Mouse (Mus musculus): ENCODE measurements around the gene C8g. TPM values are rescaled to one million over a fixed set of nuclear protein-coding genes. Genes with fewer than 3 reads are reported as not detected.

The C8g gene
- total and polyA plus RNA-seq, 3 experiments, result 1.3 to 4.1 (median 1.6) TPM

- peaks cover 11% of the 10 kb centered on the region for H3K79me2 ChIP-seq (replicated peaks; ENCODE audit: control insufficient read depth, insufficient read depth, low read length)
- H3K27ac ChIP-seq, result peak overlapping the region; percentile 96
- H3K4me1 ChIP-seq (ENCODE audit: control insufficient read depth, insufficient read depth, low read length), result peaks cover 10% of the 10 kb centered on the region
- peak overlapping the region; percentile 73 for H3K4me3 ChIP-seq
- no peak for DNase-seq
- peak overlapping the region; percentile 98 for H3K9ac ChIP-seq (ENCODE audit: low read depth, low read length)
- intact Hi-C loops (cut with DNase I), result loop anchor here (5.0 kb wide), 1 partner anchor 44 kb away; the partner anchor contains the start of genes C8g and Fbxw5
- no peaks in the 10 kb centered on the region for H3K36me3 ChIP-seq (ENCODE audit: control insufficient read depth, insufficient read depth, low read length)
- no peak for TF ChIP-seq POLR2A (IDR thresholded peaks at IDR 0.05; ENCODE audit: insufficient read depth, low read depth, low read length)
- no peak for TF ChIP-seq EP300 (IDR thresholded peaks at IDR 0.05; ENCODE audit: insufficient read depth, low read depth, low read length)
- TF ChIP-seq CTCF (IDR thresholded peaks at IDR 0.05), result 0 out of 2 replicates have a peak, but pooled peaks have one; percentile 2
- 4% methylated on average over 43 of the region's 43 CpGs for WGBS
- H3K27me3 ChIP-seq (ENCODE audit: control insufficient read depth, insufficient read depth, low read length), result no peaks in the 10 kb centered on the region
Observed at GRCm38 (mm10) chr2:25545996-25546810, 44.7 kb upstream of the C8g start.

- WGBS, result 87% methylated on average over 10 of the region's 10 CpGs
- intact Hi-C loops (cut with DNase I), result no loop called here
- Histone ChIP-seq H3K9ac (ENCODE audit: low read depth, low read length) (no peak overlapping the region), H3K4me3 (no peak overlapping the region), H3K4me1 (ENCODE audit: control insufficient read depth, insufficient read depth, low read length) (peaks cover 7% of the 10 kb centered on the region), H3K27me3 (ENCODE audit: control insufficient read depth, insufficient read depth, low read length) (no peaks in the 10 kb centered on the region), H3K27ac (no peak overlapping the region), H3K36me3 (ENCODE audit: control insufficient read depth, insufficient read depth, low read length) (peaks cover 2% of the 10 kb centered on the region), H3K79me2 (replicated peaks; ENCODE audit: control insufficient read depth, insufficient read depth, low read length) (peaks cover 11% of the 10 kb centered on the region)
- DNase-seq, result no peak
- TF ChIP-seq CTCF (IDR thresholded peaks at IDR 0.05), result no peak
Observed at GRCm38 (mm10) chr2:25541644-25542367, 40.3 kb upstream of the C8g start.

GRCm38 (mm10) chr2:25540541-25540948 is 39.0 kb upstream of the C8g start:
- peaks cover 5% of the 10 kb centered on the region for H3K79me2 ChIP-seq (replicated peaks; ENCODE audit: control insufficient read depth, insufficient read depth, low read length)
- TF ChIP-seq CTCF (IDR thresholded peaks at IDR 0.05) (no peak), EP300 (IDR thresholded peaks at IDR 0.05; ENCODE audit: insufficient read depth, low read depth, low read length) (no peak), POLR2A (IDR thresholded peaks at IDR 0.05; ENCODE audit: insufficient read depth, low read depth, low read length) (no peak)
- H3K27ac ChIP-seq, result no peak overlapping the region
- 58% methylated on average over 4 of the region's 4 CpGs for WGBS
- peaks cover 9% of the 10 kb centered on the region for H3K36me3 ChIP-seq (ENCODE audit: control insufficient read depth, insufficient read depth, low read length)
- no peak overlapping the region for H3K4me3 ChIP-seq
- peak in 1 of 2 experiments; percentile 40 for DNase-seq
- intact Hi-C loops (cut with DNase I), result no loop called here
- H3K27me3 ChIP-seq (ENCODE audit: control insufficient read depth, insufficient read depth, low read length), result no peaks in the 10 kb centered on the region
- H3K4me1 ChIP-seq (ENCODE audit: control insufficient read depth, insufficient read depth, low read length), result peaks cover 4% of the 10 kb centered on the region
- H3K9ac ChIP-seq (ENCODE audit: low read depth, low read length), result no peak overlapping the region

DNA sequence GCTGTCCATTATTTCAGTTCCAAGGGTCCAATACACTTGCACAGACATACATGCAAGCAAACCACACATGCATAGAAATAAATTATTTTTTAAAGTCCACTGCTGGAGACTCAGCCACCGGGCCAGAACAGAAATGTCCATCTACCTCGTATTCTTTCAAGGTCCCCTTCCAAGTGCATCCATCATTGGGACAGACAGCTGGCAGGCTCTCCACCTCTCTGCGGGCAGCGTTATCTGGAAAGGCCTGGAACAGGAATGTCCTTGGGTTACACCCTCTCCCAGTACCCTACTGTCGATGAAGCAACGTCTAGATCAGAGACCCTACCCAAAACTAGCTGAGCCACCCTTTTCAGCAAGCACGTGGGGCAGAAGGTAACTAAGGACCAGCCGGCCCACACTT is 35.0 kb upstream of the C8g start:
- WGBS, result 58% methylated on average over 8 of the region's 8 CpGs
- H3K36me3 ChIP-seq (ENCODE audit: control insufficient read depth, insufficient read depth, low read length), result peaks cover 17% of the 10 kb centered on the region
- H3K4me1 ChIP-seq (ENCODE audit: control insufficient read depth, insufficient read depth, low read length), result peaks cover 11% of the 10 kb centered on the region
- no peak overlapping the region for H3K9ac ChIP-seq (ENCODE audit: low read depth, low read length)
- DNase-seq, result peak in 1 of 2 experiments; percentile 48
- intact Hi-C loops (cut with DNase I), result no loop called here
- H3K4me3 ChIP-seq, result no peak overlapping the region
- no peaks in the 10 kb centered on the region for H3K79me2 ChIP-seq (replicated peaks; ENCODE audit: control insufficient read depth, insufficient read depth, low read length)
- no peaks in the 10 kb centered on the region for H3K27me3 ChIP-seq (ENCODE audit: control insufficient read depth, insufficient read depth, low read length)
- peak overlapping the region; percentile 47 for H3K27ac ChIP-seq
- no peak for TF ChIP-seq CTCF (IDR thresholded peaks at IDR 0.05)

- Histone ChIP-seq H3K27me3 (ENCODE audit: control insufficient read depth, insufficient read depth, low read length) (no peaks in the 10 kb centered on the region), H3K27ac (peak overlapping the region; percentile 78), H3K36me3 (ENCODE audit: control insufficient read depth, insufficient read depth, low read length) (peaks cover 17% of the 10 kb centered on the region), H3K4me3 (no peak overlapping the region), H3K79me2 (replicated peaks; ENCODE audit: control insufficient read depth, insufficient read depth, low read length) (no peaks in the 10 kb centered on the region), H3K9ac (ENCODE audit: low read depth, low read length) (no peak overlapping the region; the same call in 1 of the 2 replicates), H3K4me1 (ENCODE audit: control insufficient read depth, insufficient read depth, low read length) (peaks cover 9% of the 10 kb centered on the region)
- intact Hi-C loops (cut with DNase I), result no loop called here
- WGBS, result 93% methylated on average over 2 of the region's 2 CpGs
- DNase-seq, result no peak
- TF ChIP-seq CTCF (IDR thresholded peaks at IDR 0.05), result no peak
Observed at GRCm38 (mm10) chr2:25534866-25535182, 33.3 kb upstream of the C8g start.

DNA sequence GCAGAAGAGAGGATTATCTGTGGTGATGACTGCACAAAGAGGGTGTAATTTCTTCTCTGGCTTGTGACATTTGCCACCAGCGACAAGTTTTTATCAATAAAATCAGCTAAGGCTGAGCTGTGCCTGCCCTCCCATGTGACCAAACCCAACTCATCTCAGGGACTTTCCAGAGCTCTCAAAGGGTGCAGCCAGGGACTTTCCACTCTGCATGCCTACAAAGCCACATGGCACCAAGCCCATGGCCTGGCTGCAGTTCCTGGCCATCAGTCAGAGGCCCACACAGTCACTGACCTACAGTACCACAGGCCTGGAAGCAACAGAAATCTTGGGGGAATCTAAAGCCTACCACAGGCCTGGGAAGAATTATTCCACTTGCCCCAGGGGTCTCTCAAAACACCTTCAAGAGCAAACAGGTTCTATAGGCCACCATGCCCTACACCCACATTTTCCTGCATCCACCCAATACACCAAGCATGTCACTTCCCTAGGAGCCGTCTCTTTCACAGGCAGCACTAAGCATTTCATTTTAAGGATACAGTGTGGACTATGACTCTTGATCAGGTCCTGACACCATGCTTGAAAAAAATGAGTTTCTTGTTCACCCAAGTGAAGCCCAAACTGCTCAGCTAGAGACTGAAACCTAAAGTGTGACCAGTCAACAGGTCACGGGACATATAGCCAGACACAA is 32.8 kb upstream of the C8g start:
- DNase-seq, result peak; percentile 80 to 90
- Histone ChIP-seq H3K36me3 (ENCODE audit: control insufficient read depth, insufficient read depth, low read length) (peaks cover 17% of the 10 kb centered on the region), H3K27ac (peak overlapping the region; percentile 78), H3K4me1 (ENCODE audit: control insufficient read depth, insufficient read depth, low read length) (peaks cover 9% of the 10 kb centered on the region), H3K4me3 (no peak overlapping the region), H3K9ac (ENCODE audit: low read depth, low read length) (no peak overlapping the region; the same call in 1 of the 2 replicates), H3K27me3 (ENCODE audit: control insufficient read depth, insufficient read depth, low read length) (no peaks in the 10 kb centered on the region), H3K79me2 (replicated peaks; ENCODE audit: control insufficient read depth, insufficient read depth, low read length) (no peaks in the 10 kb centered on the region)
- intact Hi-C loops (cut with DNase I), result no loop called here
- WGBS, result 34% methylated on average over 3 of the region's 3 CpGs
- TF ChIP-seq EP300 (IDR thresholded peaks at IDR 0.05; ENCODE audit: insufficient read depth, low read depth, low read length) (peak; percentile 46; the same call in 1 of the 2 replicates), POLR2A (IDR thresholded peaks at IDR 0.05; ENCODE audit: insufficient read depth, low read depth, low read length) (no peak)

Measured in heart, adult 2 months (tissue).